Mouse (Mus musculus) CH12.LX (cell line): ENCODE measurements around the gene Ube2n.

Source experiments
- CTCF ChIP-seq, 2 experiments: IDR thresholded peaks in 1 of 2; conservative IDR thresholded peaks in 1 of 2; 2 replicates each; pipeline ENCODE4 v1.5.1; 2011 to 2012; ENCODE audit warnings: low read depth in 2 of 2, low read length in 2 of 2, improper control_type of control experiment in 1 of 2, inconsistent platforms in 1 of 2, mild to moderate bottlenecking in 1 of 2, moderate library complexity in 1 of 2
- E2F4 ChIP-seq: IDR thresholded peaks from 2 replicates; pipeline ENCODE4 v1.6.1; 2011; ENCODE audit warnings: low read depth, low read length, improper control_type of control experiment; ENCODE audit not compliant: insufficient replicate concordance
- ELF1 ChIP-seq: IDR thresholded peaks from 2 replicates; pipeline ENCODE4 v1.6.1; 2014; ENCODE audit warnings: low read depth, mild to moderate bottlenecking, inconsistent platforms, low read length, improper control_type of control experiment
- ETS1 ChIP-seq: conservative IDR thresholded peaks from 2 replicates; pipeline ENCODE4 v1.6.1; 2012; ENCODE audit warnings: low read depth, mild to moderate bottlenecking, inconsistent platforms, low read length, improper control_type of control experiment, moderate library complexity
- MAZ ChIP-seq: IDR thresholded peaks from 2 replicates; pipeline ENCODE4 v1.6.1; 2012; ENCODE audit warnings: low read depth, mild to moderate bottlenecking, inconsistent platforms, low read length, improper control_type of control experiment, moderate library complexity
- MXI1 ChIP-seq: IDR thresholded peaks from 2 replicates; pipeline ENCODE4 v1.6.1; 2011; ENCODE audit warnings: mild to moderate bottlenecking, low read depth, low read length, improper control_type of control experiment
- NRF1 ChIP-seq: IDR thresholded peaks from 2 replicates; pipeline ENCODE4 v1.6.1; 2014; ENCODE audit warnings: low read depth, mild to moderate bottlenecking, inconsistent platforms, low read length, improper control_type of control experiment, moderate library complexity
- POLR2A ChIP-seq: IDR thresholded peaks from 2 replicates; pipeline ENCODE4 v1.6.1; 2011; ENCODE audit warnings: low read depth, mild to moderate bottlenecking, improper control_type of control experiment, low read length
- RCOR1 ChIP-seq: conservative IDR thresholded peaks from 2 replicates; pipeline ENCODE4 v1.6.1; 2012; ENCODE audit warnings: low read depth, mild to moderate bottlenecking, inconsistent platforms, low read length, improper control_type of control experiment
- TCF12 ChIP-seq: IDR thresholded peaks from 2 replicates; pipeline ENCODE4 v1.6.1; 2014; ENCODE audit warnings: low read depth, mild to moderate bottlenecking, inconsistent platforms, low read length, improper control_type of control experiment
- UBTF ChIP-seq: IDR thresholded peaks from 2 replicates; pipeline ENCODE4 v1.6.1; 2012; ENCODE audit warnings: low read depth, mild to moderate bottlenecking, inconsistent platforms, low read length, improper control_type of control experiment, moderate library complexity
- ZKSCAN1 ChIP-seq: IDR thresholded peaks from 2 replicates; pipeline ENCODE4 v1.6.1; 2012; ENCODE audit warnings: low read depth, inconsistent platforms, low read length, improper control_type of control experiment, borderline replicate concordance

- TF ChIP-seq POLR2A (no peak), E2F4 (no peak), UBTF (no peak), MAZ (no peak), RCOR1 (no peak), ELF1 (no peak), CTCF (conservative IDR thresholded peaks at IDR 0.05 in 1 of 2, IDR thresholded peaks at IDR 0.05 in 1 of 2; ENCODE audit: low read depth in 2 of 2, low read length in 2 of 2) (no peak), MXI1 (no peak), TCF12 (no peak), NRF1 (no peak), ZKSCAN1 (no peak), ETS1 (no peak)
These were observed 74.3 kb downstream of the Ube2n start for GRCm38 (mm10) chr10:95589196-95589595.
